Mouse (Mus musculus): Measurements from ENCODE around the gene 6030458C11Rik. TPM values are rescaled to one million over a fixed set of nuclear protein-coding genes. Genes with fewer than 3 reads are reported as not detected.

6030458C11Rik gene
- polyA plus RNA-seq, 1 experiment from 2014 or later = 49.7 TPM

DNA sequence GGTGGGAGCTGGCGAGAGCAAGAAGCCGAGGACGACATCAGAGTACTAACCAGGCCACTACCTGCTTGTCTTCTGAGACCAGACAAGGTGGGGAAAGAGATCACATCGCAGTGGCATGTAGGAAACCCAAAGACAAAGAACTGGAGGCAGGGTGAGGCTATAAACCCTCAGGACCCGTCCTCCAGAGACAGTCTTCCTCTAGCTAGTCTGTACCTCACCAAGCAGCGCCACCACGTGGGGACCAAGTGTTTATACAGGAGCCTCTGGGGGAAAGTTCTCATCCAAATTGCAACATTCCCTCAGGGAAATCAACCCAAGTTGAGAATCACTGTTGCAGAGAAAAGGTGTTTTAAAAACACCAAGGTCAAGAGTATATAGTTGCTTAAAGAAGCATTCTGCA lies 18.4 kb upstream of the 6030458C11Rik start:
- ATAC-seq (ENCODE audit: low FRiP score, low read depth) = no peak

DNA sequence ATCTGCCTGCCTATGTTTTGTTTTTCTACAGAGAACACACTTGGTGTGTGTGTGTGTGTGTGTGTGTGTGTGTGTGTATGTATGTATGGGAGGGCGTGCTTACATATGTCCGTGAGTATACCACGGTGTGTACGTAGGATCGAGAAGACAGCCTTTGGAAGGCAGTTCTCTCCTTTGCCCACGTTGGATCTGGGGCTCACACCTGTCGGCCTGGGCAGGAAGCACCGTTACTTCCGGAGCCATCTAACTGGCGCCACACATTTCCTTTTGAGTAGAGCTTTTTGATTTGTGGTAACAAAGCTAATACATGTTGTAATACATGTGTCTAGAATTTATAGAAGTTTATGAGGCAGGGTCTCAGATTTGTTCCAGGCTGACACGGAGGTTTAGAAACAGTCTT lies 16.3 kb upstream of the 6030458C11Rik start:
- WGBS = 96% methylated on average over 11 of the region's 11 CpGs
- Histone ChIP-seq H3K4me1 (no peaks in the 10 kb centered on the region), H3K27me3 (no peaks in the 10 kb centered on the region), H3K27ac (no peak overlapping the region), H3K4me2 (replicated peaks) (no peak overlapping the region), H3K9ac (no peak overlapping the region), H3K4me3 (no peak overlapping the region), H3K36me3 (peaks cover 87% of the 10 kb centered on the region), H3K9me3 (no peaks in the 10 kb centered on the region)
- ATAC-seq (ENCODE audit: low FRiP score, low read depth) = no peak

More for the DNA sequence above, 18.4 kb upstream of the 6030458C11Rik start:
- no peaks in the 10 kb centered on the region for H3K9me3 ChIP-seq
- H3K4me1 ChIP-seq = peaks cover under 1% of the 10 kb centered on the region; the same call in 1 of the 2 replicates
- H3K27me3 ChIP-seq = no peaks in the 10 kb centered on the region
- WGBS = 80% methylated on average over 7 of the region's 7 CpGs
- H3K4me2 ChIP-seq (replicated peaks) = no peak overlapping the region
- H3K9ac ChIP-seq = no peak overlapping the region
- H3K4me3 ChIP-seq = no peak overlapping the region
- H3K27ac ChIP-seq = no peak overlapping the region
- H3K36me3 ChIP-seq = peaks cover 86% of the 10 kb centered on the region

DNA sequence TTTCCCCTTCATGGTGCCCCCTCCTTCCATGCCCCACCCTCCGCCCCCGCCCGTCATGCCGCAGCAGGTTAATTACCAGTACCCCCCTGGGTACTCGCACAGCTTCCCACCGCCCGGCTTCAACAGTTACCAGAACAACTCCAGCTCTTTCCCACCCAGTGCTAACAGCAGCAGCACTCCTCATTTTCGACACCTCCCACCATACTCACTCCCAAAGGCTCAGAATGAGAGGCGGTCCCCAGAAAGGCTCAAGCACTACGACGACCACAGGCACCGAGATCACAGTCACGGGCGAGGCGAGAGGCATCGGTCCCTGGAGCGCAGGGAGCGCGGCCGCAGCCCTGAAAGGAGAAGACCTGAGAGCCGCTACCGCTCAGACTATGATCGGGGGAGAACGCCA lies 9.8 kb upstream of the 6030458C11Rik start:
- whole genome bisulfite sequencing = 94% methylated on average over 24 of the region's 24 CpGs
- no peaks in the 10 kb centered on the region for H3K4me1 ChIP-seq
- no peak overlapping the region for H3K9ac ChIP-seq
- no peaks in the 10 kb centered on the region for H3K9me3 ChIP-seq
- H3K36me3 ChIP-seq = peaks cover 80% of the 10 kb centered on the region
- no peak overlapping the region for H3K27ac ChIP-seq
- ATAC-seq (ENCODE audit: low FRiP score, low read depth) = no peak
- no peak overlapping the region for H3K4me3 ChIP-seq
- H3K27me3 ChIP-seq = no peaks in the 10 kb centered on the region
- H3K4me2 ChIP-seq (replicated peaks) = no peak overlapping the region

DNA sequence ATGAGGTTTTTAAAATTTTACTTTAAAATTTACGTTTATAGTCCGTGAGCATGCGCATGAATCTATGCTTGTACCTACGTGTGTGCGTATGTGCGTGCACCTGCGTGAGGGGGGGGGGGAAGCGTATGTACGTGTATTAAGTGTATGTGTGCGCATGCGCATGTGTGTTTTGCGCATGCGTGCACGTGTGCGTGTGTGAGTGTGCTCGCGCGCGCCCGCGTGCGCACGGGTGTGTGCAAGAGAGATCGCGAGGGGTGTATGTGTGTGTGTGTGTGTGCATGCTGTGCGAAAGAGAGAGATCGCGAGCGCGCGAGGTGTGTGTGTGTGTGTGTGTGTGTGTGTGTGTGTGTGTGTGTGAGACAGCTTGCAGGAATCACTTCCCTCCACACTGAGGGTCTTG lies 8.9 kb upstream of the 6030458C11Rik start:
- Histone ChIP-seq H3K27ac (no peak overlapping the region), H3K36me3 (peaks cover 85% of the 10 kb centered on the region), H3K27me3 (no peaks in the 10 kb centered on the region), H3K4me1 (no peaks in the 10 kb centered on the region), H3K4me2 (replicated peaks) (no peak overlapping the region), H3K4me3 (no peak overlapping the region), H3K9ac (no peak overlapping the region), H3K9me3 (no peaks in the 10 kb centered on the region)
- ATAC-seq (ENCODE audit: low FRiP score, low read depth) = no peak
- 97% methylated on average over 31 of the region's 31 CpGs for WGBS

DNA sequence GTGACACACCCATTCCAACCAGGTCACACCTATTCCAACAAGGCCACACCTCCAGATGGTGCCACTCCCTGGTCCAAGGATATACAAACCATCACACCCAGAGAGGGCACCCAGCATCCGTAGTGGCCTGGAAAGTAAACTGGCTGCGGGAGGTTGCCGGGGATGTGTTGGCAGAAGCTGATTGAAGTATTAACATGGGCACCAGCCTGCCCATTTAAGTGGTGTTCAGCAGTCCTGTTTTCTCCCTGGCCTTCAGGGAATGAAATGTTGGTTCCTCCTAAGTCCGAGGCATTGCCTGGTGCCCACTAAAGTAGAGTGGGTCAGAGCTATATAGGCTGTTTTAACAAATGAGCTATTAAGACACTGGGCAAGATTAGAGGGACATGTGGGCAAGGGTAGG lies 8.2 kb upstream of the 6030458C11Rik start:
- ATAC-seq (ENCODE audit: low FRiP score, low read depth) = no peak
- 96% methylated on average over 4 of the region's 4 CpGs for WGBS
- H3K4me2 ChIP-seq (replicated peaks) = no peak overlapping the region
- peaks cover 85% of the 10 kb centered on the region for H3K36me3 ChIP-seq
- no peak overlapping the region for H3K4me3 ChIP-seq
- no peaks in the 10 kb centered on the region for H3K9me3 ChIP-seq
- no peaks in the 10 kb centered on the region for H3K4me1 ChIP-seq
- no peaks in the 10 kb centered on the region for H3K27me3 ChIP-seq
- no peak overlapping the region for H3K27ac ChIP-seq
- no peak overlapping the region for H3K9ac ChIP-seq

DNA sequence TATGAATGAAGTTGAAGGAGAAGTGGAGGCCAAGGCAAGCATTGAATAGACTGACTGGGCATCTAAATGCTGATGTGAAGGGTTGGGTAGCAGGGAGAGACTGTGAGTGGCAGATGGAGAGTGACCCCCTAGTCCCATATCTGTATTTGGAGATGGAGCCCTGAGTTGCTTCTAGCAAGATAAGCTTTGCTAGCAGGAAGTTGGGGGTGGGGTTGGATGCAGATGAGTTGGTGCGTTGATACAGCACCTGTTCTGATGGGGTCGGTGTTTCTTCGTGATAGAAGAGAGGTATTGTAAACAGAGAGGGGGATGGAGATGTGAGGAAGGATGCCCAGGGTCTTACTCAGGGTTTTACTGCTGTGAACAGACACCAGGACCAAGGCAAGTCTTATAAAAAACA lies 5.4 kb upstream of the 6030458C11Rik start:
- WGBS = 93% methylated on average over 3 of the region's 3 CpGs
- Histone ChIP-seq H3K4me2 (replicated peaks) (no peak overlapping the region), H3K9me3 (no peaks in the 10 kb centered on the region), H3K4me3 (no peak overlapping the region), H3K27ac (no peak overlapping the region), H3K4me1 (peaks cover 13% of the 10 kb centered on the region), H3K9ac (no peak overlapping the region), H3K36me3 (peaks cover 77% of the 10 kb centered on the region), H3K27me3 (no peaks in the 10 kb centered on the region)
- no peak for ATAC-seq (ENCODE audit: low FRiP score, low read depth)

DNA sequence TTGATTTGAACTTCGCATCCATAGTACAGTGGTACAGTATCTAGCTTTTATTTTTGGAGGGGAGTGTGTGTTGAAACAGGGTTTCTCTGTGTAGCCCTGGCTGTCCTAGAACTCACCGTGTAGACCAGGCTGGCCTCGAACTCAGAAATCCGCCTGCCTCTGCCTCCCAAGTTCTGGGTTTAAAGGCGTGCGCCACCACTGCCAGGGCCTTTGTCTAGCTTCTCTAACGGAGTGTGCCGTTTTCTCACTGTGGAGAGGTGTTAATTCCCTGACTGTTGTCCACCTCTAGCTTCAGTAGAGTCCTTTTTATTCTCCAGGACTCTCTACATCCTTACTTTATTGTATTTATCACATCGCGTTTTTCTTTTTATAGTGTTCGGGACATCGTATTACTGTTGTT lies 959 bp upstream of the 6030458C11Rik start:
- 56% methylated on average over 12 of the region's 12 CpGs for WGBS
- Histone ChIP-seq H3K27me3 (no peaks in the 10 kb centered on the region), H3K36me3 (peaks cover 56% of the 10 kb centered on the region), H3K4me1 (peaks cover 24% of the 10 kb centered on the region), H3K4me3 (peak overlapping the region; percentile 66), H3K27ac (no peak overlapping the region), H3K4me2 (replicated peaks) (peak overlapping the region; percentile 77), H3K9me3 (no peaks in the 10 kb centered on the region), H3K9ac (peak overlapping the region; percentile 89)
- ATAC-seq (ENCODE audit: low FRiP score, low read depth) = no peak

DNA sequence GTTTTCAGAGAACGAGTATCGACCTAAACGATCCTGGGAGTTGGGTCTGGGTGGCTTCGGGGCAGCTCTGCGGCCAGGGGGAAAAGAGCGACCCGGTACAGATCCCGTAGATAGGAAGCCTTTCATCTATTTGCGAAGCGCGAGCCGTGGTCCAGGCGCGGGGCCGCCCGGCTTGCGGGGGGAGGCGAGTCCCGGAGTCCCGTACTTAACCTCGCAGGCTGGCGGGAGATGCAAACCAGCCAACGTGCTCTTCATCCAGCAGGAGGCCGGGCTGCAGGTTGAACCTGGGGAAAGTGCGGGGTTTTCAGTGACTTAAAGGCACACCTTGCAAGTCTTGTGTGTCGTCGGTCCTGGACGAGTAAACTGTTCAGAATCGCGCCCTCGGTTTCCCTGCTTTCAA lies 516 bp upstream of the 6030458C11Rik start:
- ATAC-seq (ENCODE audit: low FRiP score, low read depth) = no peak; the same call in 1 of the 2 replicates

DNA sequence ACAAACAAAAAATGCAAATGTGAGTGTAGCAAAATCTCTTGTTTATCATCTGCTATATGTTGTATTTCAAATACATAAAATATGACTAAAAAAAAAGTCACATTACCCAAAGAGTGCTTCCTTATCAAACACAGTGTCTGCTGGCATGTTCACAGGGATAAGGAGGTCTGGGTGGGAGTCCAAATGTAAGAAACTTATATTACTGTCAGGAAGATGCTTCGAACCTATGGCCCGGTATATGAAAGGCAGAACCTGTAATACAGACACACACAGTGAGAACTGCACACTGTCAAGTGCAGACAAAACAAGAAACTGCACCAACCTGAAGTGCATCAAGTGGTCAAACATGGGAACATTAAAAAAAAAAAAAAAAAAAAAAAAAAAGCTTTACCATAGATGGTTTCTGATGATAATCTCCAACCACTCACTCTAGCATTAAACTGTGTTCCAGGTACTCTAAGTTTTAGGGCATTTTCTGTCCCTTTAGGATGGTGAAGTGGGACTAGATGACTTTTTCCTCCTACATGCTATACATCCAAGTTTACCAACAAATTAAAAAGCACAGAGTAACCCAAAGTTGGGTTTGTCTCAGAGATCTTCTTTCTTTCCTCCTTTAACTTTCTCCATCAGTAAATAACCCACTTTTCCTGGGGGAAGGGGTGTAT lies 862 bp downstream of the 6030458C11Rik start:
- ATAC-seq (ENCODE audit: low FRiP score, low read depth) = no peak
- Histone ChIP-seq H3K36me3 (peaks cover 54% of the 10 kb centered on the region), H3K9me3 (no peaks in the 10 kb centered on the region), H3K4me2 (replicated peaks) (peak overlapping the region; percentile 79), H3K4me3 (peak overlapping the region; percentile 66), H3K9ac (peak overlapping the region; percentile 94), H3K4me1 (peaks cover 24% of the 10 kb centered on the region), H3K27me3 (no peaks in the 10 kb centered on the region), H3K27ac (peak overlapping the region; percentile 65; the same call in 1 of the 2 replicates)
- WGBS = 91% methylated on average over 2 of the region's 2 CpGs

More for the DNA sequence above, 516 bp upstream of the 6030458C11Rik start:
- Histone ChIP-seq H3K9me3 (no peaks in the 10 kb centered on the region), H3K4me2 (replicated peaks) (peak overlapping the region; percentile 77), H3K36me3 (peaks cover 54% of the 10 kb centered on the region), H3K4me1 (peaks cover 24% of the 10 kb centered on the region), H3K27ac (peak overlapping the region; percentile 52), H3K27me3 (no peaks in the 10 kb centered on the region), H3K9ac (peak overlapping the region; percentile 89), H3K4me3 (peak overlapping the region; percentile 66)
- WGBS = under 1% methylated on average over 31 of the region's 31 CpGs

DNA sequence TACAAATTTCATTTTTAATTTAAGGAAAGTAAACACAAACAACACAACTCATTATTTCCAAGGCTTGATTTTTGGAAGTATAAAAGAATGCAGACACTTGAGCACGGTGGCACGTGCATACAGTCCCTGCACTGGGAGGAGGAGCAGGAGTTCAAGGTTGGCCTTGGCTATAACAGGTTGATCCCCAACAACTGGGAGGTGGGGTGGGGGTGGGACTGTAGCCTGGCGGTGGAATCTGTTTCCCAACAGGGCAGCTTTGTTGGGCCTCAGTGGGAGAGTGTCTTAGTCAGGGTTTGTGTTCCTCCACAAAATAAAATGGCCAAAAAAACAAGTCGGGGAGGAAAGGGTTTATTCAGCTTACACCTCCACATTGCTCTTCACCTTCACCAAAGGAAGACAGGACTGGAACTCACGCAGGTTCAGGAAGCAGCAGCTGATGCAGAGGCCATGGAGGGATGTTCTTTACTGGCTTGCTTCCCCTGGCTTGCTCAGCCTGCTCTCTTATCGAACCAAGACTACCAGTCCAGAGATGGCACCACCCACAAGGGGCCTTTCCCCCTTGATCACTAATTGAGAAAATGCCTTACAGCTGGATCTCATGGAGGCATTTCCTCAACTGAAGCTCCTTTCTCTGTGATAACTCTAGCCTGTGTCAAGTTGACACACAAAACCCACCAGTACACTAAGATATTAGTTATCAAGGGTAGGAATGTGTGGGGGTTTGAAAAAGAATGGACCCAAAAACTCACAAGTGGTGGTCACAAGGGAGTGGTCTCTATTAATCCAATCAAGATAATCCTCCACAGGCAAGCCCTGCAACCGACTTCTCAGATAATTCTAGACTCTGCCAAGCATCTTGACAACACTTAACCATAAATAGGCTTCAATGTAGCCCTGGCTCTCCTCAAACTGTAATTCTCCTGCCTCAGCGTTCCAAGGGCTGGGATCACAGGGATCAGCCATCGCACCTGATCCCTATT lies 1.7 kb downstream of the 6030458C11Rik start:
- Histone ChIP-seq H3K4me3 (no peak overlapping the region), H3K4me2 (replicated peaks) (peak overlapping the region; percentile 16; the same call in 1 of the 2 replicates), H3K36me3 (peaks cover 54% of the 10 kb centered on the region), H3K4me1 (peaks cover 24% of the 10 kb centered on the region), H3K27me3 (no peaks in the 10 kb centered on the region), H3K9ac (no peak overlapping the region), H3K27ac (no peak overlapping the region), H3K9me3 (no peaks in the 10 kb centered on the region)
- ATAC-seq (ENCODE audit: low FRiP score, low read depth) = no peak
- WGBS = 70% methylated on average over 9 of the region's 9 CpGs

DNA sequence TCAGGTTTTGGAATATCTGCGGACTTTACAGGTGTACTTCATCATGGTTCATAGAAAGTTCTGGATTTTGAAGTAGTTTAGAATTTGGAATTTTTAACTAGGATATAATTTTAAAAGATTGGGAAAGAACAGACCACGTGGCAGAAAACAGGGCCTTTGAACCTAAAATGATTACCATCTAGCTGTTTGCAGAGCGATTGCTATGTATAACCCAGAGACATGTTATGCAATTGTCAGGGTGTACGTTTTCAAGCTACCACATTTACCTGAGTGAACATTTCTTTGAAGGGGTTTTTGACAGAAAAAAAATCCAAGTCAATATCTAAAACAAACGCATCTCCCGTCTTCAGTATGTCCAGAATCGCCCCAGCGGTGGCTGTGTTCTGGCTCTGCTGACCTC lies 6.9 kb downstream of the 6030458C11Rik start:
- no peak overlapping the region for H3K27ac ChIP-seq
- ATAC-seq (ENCODE audit: low FRiP score, low read depth) = no peak
- no peaks in the 10 kb centered on the region for H3K27me3 ChIP-seq
- H3K36me3 ChIP-seq = peaks cover 84% of the 10 kb centered on the region
- no peaks in the 10 kb centered on the region for H3K4me1 ChIP-seq
- H3K4me2 ChIP-seq (replicated peaks) = no peak overlapping the region
- H3K9ac ChIP-seq = no peak overlapping the region
- 92% methylated on average over 8 of the region's 8 CpGs for WGBS
- H3K4me3 ChIP-seq = no peak overlapping the region
- no peaks in the 10 kb centered on the region for H3K9me3 ChIP-seq

DNA sequence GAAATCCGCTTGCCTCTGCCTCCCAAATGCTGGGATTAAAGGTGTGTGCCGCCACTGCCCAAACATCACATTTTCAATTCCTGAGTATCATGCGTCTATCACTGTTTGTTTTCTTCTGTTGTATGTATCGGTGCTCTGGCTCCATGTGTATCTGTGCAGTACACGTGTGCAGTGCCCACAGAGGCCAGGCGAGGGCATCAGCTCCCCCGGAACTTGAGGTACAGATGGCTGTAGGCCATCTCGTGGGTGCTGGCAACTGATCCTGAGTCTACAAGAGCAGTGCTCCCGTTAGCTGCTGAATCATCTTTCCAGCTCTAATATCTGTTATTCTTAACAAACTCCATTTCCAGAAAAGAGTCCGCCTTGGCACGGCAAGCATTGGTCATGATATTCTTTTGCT lies 11.8 kb downstream of the 6030458C11Rik start:
- no peak overlapping the region for H3K9ac ChIP-seq
- no peak overlapping the region for H3K4me3 ChIP-seq
- H3K9me3 ChIP-seq = no peaks in the 10 kb centered on the region
- 95% methylated on average over 11 of the region's 11 CpGs for WGBS
- H3K27ac ChIP-seq = no peak overlapping the region
- no peaks in the 10 kb centered on the region for H3K4me1 ChIP-seq
- no peaks in the 10 kb centered on the region for H3K27me3 ChIP-seq
- peaks cover 90% of the 10 kb centered on the region for H3K36me3 ChIP-seq
- H3K4me2 ChIP-seq (replicated peaks) = no peak overlapping the region
- no peak for ATAC-seq (ENCODE audit: low FRiP score, low read depth)

Measured in limb, embryonic 13.5 days (tissue).